Mouse (Mus musculus) megakaryocyte-erythroid progenitor cell, adult 5-6 weeks (primary cell): ENCODE results near the gene Ddx20. TPM values are rescaled to one million over a fixed set of nuclear protein-coding genes. Genes with fewer than 3 reads are reported as not detected.

Experiments
- ATAC-seq: replicated peaks from 2 replicates; pipeline ENCODE4 v1.8.0; 2016; ENCODE audit warnings: mild to moderate bottlenecking, inconsistent platforms; ENCODE audit not compliant: severe bottlenecking, poor library complexity, low FRiP score, low TSS enrichment
- total RNA-seq, 2 experiments: library from RNA; stranded (forward) in 1 of 2; stranded (reverse) in 1 of 2; fragments of 200-1000, 215-1000 nt in 1 of 2; fragments of >200 nt in 1 of 2; fragmentation: Nextera tagmentation in 1 of 2; gene quantifications; 2 replicates each; pipeline ENCODE4 v1.2.3; 2014 to 2017

Ddx20 gene
- total RNA-seq (2014; fragmentation: Nextera tagmentation) (23.4 and 30.2 TPM in 2 replicates), total RNA-seq (2017) (52.0 and 54.2 TPM in 2 replicates)

DNA sequence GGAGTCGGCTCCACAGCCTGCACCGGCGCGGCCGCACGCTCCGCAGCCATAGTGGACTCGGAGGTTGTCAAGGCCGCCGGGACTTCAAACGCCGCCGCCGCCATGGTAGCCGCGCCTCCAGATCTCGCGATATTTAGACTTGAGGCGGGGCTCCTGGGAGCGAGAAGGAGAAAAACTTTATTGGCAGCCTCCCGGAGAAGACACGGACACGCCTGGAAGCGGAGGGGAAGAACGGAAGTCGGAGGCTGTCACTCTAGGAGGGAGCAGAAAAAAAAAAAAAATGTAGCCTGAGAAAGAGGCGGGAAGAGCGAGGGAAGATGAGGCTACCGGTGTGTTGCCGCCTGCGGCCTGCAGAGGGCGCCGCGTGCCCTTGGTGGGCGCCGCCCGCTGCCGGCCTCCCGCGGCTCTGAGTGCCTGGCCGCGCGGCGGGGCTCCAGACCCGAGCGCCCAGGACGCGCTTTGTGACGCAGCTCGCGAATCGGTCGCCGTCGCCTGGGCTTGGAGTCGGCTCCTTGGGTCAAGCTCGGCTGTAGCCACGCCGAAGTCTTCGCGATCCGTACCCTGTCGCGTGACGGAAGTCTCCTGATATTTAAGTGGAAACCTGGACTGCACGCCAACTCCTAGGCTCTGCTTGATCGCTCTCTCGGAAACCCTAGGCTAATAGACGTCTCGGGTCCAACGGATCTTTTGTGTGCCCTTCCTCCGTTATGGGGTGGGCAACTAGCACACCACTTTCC lies at the start of gene Ddx20:
Gene Ddx20 (minus strand): TSS at position 251 of the 737 bp plus-strand sequence.
- ATAC-seq = peak; percentile 94

DNA sequence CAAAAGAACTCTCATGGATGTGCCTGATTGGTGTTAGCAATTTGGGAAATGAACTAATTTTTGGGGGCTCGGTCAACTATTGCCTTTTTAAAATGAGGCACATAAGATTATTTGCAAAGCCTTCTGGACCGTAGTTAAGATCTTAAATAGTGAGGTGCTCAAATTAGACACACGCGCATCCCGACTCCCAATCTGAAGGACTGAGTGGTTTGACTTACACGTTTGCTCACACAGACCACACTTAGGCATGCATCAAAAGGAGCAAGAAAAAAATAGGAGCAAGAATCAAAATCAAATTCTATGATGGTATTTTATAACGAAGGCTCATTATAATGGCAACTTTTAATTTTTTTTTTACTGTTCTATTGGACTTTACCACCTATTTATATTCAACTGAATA lies 49.7 kb upstream of the Ddx20 start:
- ATAC-seq = no peak

DNA sequence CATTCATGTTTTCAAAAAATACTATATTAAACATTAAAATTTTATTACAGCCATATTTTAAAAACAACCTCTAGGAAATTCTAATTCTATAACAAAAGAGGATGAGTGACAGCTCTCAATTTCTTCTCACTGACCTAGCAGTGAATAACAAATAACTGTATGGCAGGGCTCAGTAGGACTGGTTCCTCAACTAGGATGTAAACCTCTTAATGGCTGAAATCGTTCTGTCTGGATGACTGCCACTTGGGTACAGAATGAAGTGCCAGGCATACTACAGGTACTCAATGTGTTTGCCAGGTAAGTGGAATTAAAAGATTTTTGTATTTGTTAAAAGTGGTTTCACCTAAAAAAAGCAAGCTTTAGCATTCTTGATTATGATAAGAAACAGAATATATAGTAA lies 48.8 kb upstream of the Ddx20 start:
- ATAC-seq = no peak

DNA sequence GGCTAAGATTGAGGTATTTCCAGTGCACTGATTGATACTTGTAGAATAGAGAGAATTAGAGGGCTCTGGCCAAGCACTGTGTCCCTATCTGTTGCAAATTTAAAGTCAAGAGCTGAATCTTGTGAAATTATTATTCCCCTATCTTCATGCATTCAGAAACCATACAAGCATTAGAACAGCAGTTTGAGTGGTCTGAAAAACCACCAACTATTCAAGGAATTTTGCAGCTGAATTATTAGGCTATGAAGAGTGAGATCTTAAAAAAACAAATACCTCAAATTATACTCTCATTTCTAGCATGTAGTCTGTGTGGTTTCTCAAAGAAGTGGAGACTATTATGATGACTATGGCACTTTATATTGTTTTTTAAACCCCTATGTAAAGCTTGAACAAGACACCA lies 47.9 kb upstream of the Ddx20 start:
- ATAC-seq = no peak

DNA sequence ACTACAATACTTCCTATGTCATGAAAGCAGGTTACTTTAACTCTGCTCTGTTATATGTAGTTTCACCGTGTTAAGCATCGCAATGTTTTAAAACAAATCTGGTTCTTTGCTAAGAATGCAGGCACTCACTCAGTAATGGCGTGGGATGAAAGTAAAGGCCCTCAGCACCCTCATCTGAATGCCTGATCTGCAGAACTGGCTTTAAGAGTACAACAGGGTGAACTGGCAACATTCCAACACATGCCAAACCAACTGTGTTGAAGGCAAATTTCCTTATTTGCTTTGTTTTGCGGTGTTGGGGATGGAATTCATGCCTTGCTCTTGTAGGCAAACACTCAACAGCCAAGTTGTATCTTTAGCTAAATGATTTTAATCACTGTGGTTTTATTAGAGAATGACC lies 46.2 kb upstream of the Ddx20 start:
- ATAC-seq = no peak

DNA sequence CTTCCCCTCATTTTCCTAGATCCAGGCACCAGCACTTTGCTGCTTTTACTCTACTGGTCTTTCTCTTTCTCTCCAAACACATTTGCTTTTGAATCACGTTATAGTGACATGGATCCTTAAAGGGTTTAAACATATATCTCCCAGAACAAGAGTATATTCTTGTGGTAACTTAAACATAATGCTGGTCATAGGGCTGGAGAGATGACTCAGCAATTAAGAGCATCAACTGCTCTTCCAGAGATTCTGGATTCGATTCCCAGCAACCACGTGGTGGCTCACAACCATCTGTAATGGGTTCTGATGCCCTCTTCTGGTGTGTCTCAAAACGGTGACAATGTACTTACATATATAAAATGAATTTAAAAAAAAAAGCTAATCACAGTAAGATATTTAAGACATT lies 45.0 kb upstream of the Ddx20 start:
- ATAC-seq = no peak

DNA sequence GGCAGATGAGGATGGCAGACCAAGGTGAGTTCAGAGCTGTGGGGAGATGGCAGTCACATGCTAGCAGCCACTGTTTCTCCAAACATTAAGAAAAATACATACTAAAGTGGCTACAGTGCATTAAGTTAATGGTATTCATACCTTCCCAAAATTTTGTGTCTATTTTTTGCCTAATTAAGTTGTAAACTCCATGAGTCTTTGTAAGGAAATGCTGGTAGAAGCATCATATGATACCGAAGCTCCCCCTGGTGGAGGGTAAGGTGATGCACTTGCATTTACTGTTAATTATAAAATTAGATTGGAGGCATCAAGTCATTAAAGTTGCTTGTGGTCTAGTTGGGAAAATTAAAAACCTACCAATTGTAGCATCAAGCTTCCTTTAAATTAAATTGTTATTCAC lies 38.7 kb upstream of the Ddx20 start:
- peak; percentile 71 for ATAC-seq

DNA sequence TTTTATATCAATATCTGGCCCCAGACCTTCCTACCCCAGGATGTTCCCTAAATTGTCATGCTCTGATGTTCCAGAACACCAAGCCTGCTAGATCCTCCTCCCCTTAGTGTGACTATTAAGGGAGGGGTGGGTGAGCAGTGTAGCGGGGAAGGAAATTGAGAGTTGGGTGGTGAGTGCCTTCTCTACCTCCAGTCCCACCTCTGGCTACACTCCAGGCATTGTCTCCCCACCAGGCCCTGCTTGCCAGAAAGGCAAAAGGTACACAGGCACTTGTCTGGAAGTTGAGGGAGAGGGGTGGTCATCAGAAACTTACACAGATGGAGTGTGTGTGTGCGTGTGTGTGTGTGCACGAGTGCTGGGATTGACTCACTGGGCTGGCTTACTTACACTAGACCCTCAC lies 35.1 kb upstream of the Ddx20 start:
- ATAC-seq = no peak

DNA sequence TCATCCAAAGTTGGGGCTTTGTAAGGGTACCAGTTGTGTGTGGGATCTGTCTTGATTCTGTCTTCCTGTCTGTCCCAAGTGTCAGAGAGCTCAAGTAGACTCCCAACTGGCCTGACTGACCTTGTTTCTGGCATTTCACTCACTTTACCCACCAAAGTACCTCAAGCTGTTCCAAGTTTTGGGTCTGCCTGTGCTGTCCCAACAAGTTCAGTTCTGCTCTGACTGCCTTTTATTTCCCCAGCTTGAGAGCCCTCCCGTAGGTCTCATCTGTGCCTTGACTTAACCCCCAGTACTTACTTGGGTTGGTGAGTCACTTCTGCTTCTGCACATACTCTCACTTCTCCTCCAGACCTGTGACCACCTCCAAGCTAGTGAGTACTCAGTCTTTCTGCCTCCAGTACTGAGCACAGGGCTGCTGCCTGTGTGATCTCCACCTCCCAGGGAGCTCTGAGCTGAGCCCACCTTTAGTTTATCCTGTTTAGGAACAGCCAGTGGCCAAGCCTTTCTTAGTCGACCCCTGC lies 34.4 kb upstream of the Ddx20 start:
- no peak for ATAC-seq

DNA sequence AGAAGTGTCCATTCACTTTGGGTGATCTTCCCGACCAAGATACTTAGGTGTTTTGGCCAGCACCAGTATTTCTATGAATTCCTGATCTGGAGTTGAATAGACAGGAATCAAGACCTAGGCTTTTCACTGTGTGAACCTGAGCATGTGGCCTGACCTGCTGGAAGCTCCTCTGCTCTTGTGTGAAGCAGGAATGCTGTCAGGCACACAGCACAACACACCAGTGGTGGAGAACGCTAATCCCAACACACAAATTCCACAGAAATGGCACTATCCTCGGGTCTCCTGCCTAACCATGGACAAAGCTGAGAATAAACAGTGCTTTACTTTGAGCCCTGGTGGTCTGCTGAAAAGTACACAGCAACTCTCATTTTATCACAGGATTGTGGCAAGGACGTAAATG lies 33.1 kb upstream of the Ddx20 start:
- no peak for ATAC-seq

DNA sequence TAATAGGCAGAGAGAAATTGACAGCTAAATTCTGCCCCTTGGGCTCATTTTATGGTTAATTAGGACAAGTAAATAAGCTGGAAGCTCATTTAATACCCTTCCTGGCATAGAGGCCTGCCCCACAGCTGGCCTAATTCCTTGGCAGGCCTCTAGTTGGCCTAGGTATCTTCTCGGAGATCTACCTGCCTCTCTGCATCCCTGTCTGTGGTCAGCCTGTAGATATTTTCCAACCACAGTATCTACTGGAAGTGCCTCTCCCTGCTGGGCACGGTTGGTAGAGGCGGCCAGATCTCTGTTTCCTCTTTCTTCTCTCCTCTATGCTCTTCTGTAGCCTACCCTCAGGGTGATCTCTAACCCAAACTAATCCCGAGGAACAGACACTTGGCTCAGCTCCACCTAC lies 32.6 kb upstream of the Ddx20 start:
- no peak for ATAC-seq

DNA sequence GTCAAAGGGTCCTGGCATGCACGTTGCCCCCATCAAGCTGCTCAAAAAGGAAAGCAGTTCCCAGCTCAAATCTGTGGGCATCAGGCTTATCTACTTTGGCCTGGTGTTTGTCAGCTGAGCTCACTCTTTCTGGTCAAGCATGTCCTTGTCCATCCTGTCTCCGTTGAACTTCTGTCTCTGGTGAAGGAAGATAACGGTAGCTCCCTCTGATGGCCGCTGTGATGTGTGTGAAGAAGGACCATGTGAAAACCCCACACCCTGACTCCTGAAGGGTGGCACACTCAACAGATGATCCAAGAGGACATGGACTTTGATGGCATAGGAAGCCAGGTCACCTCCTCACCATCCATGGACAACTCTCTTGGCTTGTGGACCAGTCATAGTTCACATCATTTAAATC lies 31.4 kb upstream of the Ddx20 start:
- ATAC-seq = no peak

DNA sequence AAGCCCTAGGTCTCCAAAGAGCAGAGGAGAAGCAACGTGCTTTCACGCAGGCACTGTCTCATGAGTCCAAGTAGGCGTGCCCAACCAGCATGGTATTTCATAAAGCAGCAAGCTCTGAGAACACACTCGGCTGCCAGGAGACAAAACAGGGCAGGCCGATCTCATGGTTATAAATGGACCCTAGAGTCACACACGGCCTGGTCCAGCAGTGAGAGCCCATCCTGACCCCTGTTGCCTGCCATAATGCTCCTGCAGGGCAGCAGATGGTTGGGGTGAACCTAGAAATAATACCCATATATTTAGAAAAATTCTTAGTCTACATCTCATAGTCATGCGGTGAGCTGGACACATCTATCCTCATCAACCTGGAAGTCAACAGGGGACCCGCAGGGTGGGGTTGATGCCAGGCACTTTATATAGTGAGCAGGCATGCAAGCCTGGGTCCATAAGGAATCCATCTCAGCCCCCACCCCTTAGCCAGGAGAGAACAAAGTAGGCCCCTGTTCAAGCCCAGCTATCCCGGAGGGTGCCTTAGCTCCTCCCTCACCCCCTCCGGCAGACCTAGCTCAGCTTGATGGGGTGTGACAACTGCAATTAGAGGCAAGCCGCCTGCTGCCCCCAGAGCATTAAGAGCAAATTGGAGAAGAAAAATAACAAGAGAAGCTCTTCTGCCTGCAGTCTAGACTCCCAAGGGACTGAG lies 30.6 kb upstream of the Ddx20 start:
- no peak for ATAC-seq

DNA sequence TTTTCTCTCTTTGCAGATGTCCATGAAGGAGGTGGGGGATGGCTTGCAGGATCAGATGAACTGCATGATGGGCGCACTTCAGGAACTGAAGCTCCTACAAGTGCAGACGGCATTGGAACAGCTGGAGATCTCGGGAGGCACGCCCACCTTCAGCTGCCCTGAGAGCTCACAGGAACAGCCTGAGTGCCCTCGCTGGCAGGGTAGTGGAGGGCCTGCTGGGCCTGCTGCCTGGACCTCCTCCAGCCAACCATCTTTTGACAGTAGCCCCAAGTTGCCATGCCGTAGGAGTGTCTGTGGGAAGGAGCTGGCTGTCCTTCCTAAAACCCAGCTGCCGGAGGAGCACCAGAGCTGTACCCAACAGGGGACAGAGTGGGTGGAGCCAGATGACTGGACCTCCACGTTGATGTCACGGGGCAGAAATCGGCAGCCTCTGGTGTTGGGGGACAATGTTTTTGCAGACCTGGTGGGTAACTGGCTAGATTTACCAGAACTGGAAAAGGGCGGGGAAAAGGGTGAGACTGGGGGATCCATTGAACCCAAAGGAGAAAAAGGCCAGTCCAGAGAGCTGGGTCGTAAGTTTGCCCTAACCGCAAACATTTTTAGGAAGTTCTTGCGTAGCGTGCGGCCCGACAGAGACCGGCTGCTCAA lies 29.1 kb upstream of the Ddx20 start:
- no peak for ATAC-seq

DNA sequence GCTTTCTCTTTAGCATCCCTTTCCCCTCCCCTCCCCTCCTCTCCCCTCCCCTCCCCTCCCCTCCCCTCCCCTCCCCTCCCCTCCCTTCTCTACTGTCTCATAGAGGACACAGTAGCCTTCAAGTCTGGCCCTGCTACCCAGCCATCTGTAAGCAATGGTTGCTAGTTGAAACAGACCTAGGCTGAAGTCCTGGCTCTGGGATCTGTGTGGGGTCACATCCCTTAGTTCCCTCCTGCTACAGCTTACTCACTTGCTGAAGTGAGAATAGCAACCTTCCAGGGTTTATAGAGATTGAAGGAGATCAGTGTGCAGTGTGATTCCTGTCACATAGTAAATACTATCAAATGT lies 27.4 kb upstream of the Ddx20 start:
- ATAC-seq = no peak

DNA sequence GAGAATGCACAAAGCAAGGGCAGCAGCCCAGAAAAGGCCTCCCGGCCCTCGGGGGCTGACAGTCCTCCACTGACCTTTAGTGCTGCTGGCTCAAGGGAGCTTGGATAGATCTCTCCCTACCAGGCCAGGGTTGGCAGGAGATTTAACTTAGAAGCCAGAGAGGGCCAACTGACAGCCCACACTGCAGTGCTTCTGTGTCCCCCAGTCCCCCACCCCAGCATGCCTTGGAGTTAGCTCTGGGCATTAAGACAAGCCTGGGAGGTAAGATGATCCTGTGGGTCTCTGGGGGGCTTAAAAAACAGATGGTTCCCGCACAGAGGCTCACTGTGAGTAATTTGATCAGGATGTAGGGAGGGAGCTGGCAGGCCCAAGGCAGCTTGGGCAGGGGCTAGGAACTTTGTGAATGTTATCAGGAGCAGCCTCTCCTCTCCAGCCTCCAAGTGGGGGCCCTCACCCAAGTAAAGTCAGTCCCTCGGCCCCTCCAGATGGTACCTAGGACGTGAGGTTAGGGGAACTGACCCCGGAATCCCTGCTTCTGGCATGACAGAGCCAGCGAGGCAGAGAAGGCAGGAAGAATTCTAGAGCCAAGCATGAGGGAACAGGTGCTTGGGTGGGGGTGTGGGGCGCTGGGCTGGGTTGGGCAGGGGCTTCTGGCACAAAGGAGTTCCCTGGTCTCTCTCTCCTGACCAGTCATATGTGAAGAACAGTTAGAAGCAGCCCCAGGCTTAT lies 26.9 kb upstream of the Ddx20 start:
- no peak for ATAC-seq

DNA sequence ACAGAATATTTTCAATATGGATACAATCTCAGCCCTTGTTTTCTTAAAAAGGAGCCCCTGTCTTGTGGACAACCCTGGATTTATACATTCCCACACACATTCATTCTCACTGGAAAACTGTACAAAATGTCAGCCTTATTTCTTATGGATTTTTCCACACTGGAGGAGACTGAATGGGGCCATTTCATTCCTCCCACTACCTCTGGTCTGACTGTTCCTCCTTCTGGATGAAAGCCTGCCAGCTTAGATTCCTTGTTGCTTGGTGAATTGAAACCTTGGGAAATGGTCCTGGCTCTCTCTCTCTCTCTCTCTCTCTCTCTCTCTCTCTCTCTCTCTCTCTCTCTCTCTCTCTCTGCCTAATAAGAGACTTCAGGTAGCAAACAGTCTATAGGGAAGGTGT lies 25.5 kb upstream of the Ddx20 start:
- ATAC-seq = no peak

DNA sequence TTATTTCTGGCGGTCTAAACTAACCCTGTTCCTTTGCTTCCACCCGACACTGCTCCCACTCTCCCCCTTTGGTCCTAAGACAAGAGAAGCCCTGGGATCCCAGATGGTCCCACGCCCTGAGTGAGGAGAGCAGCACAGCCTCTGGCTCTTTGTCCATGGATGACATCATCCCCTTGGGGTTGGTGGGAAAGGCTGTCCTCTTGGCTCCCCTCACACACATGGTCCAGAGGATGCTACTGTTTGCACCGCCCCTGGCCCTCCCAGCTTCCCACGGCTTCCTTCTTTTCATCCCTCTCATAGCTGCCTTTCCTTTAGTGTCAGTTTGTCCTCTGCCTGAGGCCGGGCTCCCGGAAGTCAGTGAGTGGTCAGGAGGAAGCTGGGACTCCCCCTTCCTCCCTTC lies 24.4 kb upstream of the Ddx20 start:
- ATAC-seq = no peak

DNA sequence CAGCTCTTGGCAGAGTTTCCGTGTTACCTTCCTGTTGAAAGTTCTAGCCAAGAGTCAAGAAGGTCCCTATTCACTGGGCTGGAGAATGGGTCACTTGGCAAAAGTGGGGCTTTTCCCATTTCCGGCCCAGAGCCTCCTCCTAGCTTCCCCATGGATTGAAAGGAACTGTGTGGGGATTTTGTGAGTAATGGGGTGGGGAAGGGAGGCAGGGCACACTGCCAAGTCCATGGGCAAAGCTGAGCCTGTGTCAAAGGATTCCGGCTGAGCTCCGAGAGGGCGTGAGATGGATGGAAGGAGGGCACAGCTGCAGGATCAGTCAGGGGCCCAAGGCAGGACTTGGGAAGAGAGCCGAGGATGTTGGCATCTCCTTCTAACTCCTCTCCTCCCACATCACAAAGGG lies 22.9 kb upstream of the Ddx20 start:
- no peak for ATAC-seq

DNA sequence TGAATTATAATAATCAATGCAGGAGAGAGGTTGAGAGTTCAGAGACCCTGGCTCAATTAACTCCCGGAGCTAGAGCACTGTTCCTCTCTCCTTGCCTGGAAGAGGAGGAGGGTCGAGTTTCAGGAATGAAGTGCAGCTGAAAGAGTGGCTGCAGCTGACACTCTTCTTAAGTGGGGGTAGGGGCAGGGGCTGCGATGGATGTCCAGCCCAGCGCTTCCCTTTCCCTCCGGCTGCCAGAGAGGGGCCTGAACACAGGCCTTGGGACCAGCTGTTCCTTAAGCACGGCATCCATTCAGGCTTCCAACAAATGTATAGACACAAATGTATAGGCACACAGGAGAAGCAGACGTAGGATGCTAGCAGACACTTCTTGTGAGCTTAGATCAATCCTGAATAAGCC lies 20.2 kb upstream of the Ddx20 start:
- no peak for ATAC-seq
